Mouse (Mus musculus) urinary bladder, adult 2 months (tissue): ENCODE data around the gene Ntn4. TPM values are rescaled to one million over a fixed set of nuclear protein-coding genes. Genes with fewer than 3 reads are reported as not detected.

ENCODE experiments used
- DNase-seq: peaks from one replicate; pipeline ENCODE4 v3.0.0; 2022; ENCODE audit warnings: low spot score
- polyA plus RNA-seq: library from polyadenylated mRNA; depleted of rRNA; stranded (reverse); fragments of >200 nt; gene quantifications from 2 replicates; pipeline ENCODE4 v1.2.3, GENCODE M21; 2012; rRNA removed

Gene Ntn4
- polyA plus RNA-seq = 7.8 and 11.2 TPM in 2 replicates

DNA sequence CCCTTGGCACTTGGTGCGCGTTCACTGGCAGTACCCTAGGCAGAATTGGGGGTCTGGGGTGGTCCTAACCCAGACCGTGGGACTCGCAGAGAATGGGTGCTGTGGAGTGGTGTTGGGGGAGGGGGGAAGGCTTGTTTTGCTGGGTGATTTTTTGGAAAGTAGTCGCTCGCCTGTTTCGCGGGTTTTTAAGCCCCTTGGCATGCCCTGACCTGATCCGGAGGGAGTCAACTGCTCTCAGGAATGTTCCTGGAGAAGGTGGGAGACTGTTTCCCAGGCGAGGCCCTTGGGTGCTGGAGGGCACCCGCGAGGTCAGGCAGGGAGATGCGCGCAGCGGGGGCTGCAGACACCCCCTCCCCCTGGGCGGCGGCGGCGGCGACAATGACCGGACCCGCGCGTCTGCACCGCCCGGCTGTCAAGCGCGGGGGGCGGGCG, at the start of gene Ntn4:
Ntn4 (plus strand) TSS at position 161 of the 432 bp plus-strand sequence.
- DNase-seq = no peak

- DNase-seq = no peak
Measured at GRCm38 (mm10) chr10:93592456-93592855, 48.0 kb upstream of the Ntn4 start.

GRCm38 (mm10) chr10:93594022-93594482, 46.4 kb upstream of the Ntn4 start:
- DNase-seq = peak; percentile 46

DNA sequence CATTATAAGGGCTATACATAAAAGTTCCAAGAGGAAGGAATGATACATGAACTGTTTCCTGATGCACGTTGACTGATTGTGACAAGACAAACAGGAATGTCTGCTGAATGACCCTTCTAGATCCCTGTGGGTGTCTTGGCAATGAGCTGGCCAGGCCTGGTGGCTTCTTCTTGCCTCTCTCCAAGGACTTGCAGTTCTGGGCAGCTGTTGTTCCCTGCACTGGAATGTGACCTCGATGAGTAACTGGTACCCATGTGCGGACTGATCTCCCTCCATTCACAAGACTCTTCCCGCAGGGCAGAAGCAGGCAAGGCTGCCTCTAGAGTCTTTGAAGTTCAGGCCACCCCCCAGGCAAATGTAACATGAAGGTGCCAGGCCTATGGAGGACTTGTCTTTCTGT, 44.6 kb upstream of the Ntn4 start:
- no peak for DNase-seq

- DNase-seq = no peak
Measured at GRCm38 (mm10) chr10:93596641-93597040, 43.8 kb upstream of the Ntn4 start.

DNA sequence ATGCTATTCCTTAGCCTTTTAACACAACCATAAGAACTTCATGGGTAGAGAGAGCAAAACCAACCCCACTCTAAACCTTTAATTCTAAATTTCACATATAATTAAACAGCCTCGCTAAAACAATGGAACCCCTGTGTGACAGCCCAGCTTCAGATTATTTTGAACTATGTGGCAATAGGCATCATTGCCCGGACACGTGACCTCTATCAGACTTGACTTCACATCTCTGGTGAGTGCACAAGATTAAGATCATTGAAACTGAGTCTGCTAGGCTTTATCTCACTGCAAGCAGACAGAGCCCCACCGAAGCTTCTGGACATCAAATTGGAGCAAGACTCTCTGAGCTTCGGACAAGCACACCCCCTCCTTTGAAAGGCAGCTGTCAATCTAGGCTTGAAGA, 38.2 kb upstream of the Ntn4 start:
- no peak for DNase-seq

DNA sequence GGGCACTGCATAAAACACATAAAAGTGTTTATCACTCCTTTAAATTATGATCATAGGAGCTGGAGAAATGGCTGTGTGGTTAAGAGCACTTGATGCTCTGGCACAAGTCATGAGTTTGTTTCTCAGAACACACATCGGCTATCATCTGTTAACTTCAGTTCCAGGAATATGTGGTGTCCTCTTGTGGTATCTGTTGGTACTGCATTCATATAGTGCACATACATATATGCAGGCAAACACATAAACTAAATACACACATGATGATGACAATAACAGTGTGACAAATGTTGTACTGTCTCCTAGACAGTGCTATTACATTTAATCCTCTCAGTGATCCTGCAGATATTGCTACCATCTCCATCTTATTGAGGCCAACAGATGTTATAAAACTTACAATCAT, 37.2 kb upstream of the Ntn4 start:
- DNase-seq = no peak

- DNase-seq = no peak
Measured at GRCm38 (mm10) chr10:93606326-93606725, 34.2 kb upstream of the Ntn4 start.

- DNase-seq = no peak
Measured at GRCm38 (mm10) chr10:93608051-93608450, 32.4 kb upstream of the Ntn4 start.

- no peak for DNase-seq
Measured at GRCm38 (mm10) chr10:93609236-93609635, 31.2 kb upstream of the Ntn4 start.

GRCm38 (mm10) chr10:93610896-93611295, 29.6 kb upstream of the Ntn4 start:
- no peak for DNase-seq

GRCm38 (mm10) chr10:93611419-93612007, 29.0 kb upstream of the Ntn4 start:
- DNase-seq = no peak

DNA sequence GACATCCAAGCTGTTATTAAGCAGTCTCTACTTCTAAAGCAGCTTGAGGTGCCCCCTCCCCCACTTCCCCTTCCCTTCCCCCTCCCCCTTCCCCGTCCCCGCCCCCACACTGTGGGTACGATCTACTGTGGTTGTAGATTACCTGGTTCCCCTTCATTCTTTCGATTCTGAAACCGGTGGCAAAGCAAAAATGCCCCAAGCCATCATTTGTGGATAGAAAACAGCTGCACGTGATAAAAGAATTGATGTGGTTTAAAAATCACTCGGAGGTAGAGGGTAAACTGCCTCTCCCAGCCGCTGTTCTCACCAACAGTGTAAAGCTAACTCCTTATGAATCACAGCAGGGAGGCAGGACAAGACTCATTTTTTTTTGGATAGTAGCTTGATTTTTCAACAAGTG, 25.6 kb upstream of the Ntn4 start:
- DNase-seq = no peak

DNA sequence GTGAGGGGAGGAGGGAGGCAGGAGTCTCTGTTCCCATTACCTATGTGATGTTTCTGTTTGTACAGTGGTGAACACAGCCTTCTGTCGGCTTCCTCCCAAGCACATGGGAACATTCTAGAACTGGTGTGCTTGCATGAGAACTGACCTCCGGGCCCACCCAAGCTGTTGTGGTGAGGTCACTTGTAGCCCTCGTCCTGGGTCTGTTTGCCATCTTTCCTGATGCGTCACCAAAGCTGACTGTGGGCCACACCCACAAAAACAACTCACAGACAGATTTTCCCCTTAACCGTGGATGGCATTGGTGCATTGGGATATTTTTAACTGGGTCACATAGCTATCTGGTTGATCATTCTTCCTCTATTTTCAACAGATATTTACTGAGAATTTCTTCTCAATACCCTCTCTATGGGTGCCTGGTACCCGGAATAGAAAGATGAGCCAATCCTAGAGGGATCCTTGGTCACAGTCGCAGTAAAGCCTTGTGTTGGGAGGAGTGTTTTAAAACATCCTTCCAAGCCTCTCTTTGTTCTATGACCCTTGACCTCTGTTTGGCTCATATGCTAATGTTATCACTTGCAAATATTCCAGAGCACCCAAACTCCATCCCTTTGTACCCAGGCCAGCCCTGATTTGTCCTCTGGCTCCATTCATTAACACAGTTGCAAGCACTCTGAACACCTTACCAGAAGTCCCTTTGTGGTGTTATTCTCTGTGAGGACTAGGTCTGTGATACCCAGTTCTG, 19.9 kb upstream of the Ntn4 start:
- DNase-seq = no peak

DNA sequence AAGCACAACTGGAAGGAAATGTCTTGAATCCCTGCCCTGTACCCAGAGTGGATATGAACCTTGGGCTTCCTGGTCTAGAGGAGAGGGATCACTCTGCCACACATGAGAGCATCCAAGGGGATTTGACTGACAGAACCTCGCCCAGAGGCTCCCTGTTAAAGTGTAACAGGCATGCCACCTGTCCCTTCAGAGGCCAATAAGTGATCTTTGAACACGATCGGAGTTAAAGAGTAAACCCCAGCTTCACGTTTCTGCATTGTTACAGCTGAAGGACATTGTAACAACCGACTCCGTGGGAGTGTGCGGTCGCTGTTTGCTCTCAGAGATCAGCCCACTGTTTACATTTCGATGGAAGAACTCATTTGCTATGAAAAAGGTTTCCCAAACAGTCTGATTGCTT, 16.8 kb upstream of the Ntn4 start:
- DNase-seq = no peak

DNA sequence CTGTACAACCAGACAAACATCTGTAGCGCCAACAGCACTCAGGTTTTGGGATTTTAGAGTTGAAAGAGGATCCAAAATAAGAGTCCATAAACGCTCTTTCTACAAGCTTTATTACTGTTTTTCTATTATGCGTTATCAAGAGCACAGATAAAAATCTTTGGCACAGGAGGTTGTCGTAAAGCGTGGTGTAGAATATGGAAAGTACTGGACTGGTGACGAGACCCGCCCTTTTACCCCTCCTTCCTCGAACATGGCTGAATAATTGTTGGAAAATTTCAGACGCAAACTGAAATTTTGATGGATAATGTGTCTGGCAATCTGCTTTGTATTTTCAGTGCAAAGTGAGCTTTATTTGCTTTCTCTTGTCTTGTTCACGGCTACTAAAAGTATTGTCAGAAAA, 16.3 kb upstream of the Ntn4 start:
- no peak for DNase-seq

DNA sequence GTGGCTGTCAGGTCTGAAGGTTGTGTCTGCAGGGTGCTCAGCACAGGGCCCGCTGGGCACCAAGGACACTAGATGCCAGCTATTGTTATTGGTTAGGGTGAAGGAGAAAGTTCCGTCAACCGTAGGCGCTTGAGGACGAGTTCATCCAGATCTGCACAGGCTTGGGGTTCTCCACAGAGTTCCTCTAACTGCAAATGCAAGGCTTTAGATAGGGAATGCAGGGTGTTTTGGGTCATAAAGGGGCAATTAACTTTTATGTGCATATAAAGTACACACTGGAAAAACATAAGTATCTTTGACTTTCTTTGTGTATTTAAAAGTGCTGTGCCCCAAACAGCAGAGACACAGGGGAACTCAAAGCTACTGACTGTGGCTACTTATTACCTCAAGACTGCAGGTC, 10.2 kb upstream of the Ntn4 start:
- DNase-seq = no peak

DNA sequence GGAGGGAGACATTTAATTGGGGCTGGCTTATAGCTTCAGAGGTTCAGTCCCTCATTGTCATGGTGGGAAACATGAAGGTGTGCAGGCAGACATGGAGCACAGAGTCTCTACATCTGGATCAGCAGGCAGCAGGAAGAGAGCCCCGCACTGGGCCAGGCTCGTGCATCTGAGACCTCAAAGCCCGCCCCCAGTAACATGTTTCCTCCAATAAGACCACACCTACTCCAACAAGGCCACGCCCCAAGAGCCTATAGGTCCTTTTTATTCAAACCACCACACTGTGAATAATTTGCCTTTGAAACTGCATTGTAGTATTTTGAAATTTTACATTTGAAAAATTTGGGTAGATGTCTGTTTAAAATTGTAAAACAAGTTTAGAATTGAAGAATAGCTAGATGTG, 8.4 kb upstream of the Ntn4 start:
- DNase-seq = no peak

- no peak for DNase-seq
Measured at GRCm38 (mm10) chr10:93633563-93633962, 6.9 kb upstream of the Ntn4 start.

DNA sequence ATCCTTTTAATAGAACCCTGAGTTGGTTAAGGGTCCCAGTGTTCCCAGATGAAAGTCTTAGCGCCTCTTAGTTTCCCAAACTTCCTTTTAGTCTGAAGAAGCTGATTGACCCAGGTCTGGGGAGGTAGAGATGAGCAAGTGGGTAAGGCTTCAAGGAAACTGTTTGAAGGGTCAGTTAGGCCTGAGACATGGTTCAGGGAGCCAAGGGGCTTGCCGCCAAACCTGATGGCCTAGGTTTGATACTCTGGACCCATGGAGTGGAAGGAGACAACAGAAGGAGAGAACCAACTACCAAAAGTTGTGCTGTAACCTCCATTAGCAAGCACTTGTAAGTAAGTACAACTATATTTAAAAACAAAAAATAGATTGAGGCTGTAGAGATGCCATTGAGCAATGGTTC, 6.5 kb upstream of the Ntn4 start:
- DNase-seq = no peak

GRCm38 (mm10) chr10:93635941-93636340, 4.5 kb upstream of the Ntn4 start:
- DNase-seq = no peak

DNA sequence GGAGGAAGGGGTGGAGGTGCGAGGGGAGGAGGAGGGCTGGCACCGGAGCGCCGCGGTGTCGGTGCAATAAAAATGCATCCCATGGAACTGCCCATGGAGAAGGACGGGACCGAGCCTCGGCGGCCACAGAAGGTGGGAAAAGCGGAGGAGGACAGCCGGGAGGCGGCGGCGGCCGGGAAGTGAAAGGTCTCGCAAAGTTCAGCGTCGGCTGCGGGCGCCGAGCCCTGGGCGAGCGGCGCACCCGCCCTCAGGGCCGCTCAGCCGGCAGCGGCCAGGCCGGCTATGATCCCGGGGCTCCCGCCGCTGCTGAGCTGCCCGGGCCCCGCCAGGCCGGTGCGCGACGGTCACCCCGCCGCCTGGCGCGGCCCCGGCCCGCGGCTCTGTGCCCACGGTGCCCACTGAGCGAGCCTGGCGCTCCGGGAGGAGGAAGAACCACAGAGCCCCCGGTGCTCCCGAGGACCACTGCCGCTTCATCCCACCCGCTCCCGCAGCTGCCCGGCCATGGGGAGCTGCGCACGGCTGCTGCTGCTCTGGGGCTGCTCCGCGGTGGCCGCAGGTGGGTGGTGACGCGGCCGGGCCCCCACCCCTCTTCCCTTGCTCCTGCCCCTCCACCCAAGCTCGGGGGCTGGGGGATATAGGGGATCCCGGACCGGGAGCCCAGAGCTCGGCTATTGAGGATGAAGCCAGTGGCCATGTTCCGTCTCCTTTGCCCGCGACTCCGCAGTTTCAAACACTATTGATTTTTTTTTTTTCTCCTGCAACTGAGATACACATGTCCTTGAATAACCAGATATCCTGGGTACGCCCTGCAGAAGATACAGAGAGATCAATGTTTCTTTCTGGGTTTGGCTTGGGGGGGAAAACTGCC, 706 bp downstream of the Ntn4 start:
- peak; percentile 46 for DNase-seq
